Mouse (Mus musculus): ENCODE data around the gene Stc2. TPM values are rescaled to one million over a fixed set of nuclear protein-coding genes. Genes with fewer than 3 reads are reported as not detected.

The Stc2 gene
- 1 to 10 TPM; 2.0 to 2.5 TPM for total RNA-seq (2021)
- long read RNA-seq, experiment 1 = 0 reads
- long read RNA-seq, experiment 2, partial matches to known transcripts = 0 of 1 reads
- long read RNA-seq, experiment 2, other reads (novel, unspliced or antisense) = 0 of 1 reads

DNA sequence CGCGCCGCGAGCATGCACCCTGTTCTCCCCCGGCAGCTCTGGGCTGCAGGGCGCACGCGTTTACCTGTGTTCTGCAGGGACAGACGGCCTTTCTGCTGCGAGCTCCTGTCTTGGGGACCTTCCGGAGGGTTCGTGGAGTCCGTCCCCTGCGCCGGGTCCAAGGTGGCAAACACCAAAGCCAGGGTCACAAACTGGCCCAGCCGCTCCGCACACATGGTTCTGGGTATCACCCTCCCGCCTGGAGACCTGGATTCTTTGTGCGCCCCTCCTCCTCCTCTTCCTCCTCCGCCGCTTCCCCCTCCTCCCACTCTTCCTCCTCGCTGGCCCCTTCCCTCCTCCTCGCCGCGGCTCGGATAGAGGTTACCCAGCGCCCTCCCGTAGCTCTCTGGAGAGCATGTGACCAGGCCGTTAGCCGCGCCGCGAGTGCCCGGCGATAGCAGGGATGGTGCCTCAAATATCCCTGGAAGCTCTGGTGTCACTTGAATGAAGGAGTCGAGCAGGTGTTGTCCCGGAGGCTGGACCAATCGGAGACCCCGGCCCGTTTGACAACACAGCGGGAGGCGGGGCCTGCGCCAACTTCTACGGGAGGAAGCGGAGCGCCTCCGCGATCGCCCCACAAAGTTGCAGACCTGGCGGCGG, at the start of gene Stc2:
Stc2 (minus strand) TSS at position 427 of the 639 bp plus-strand sequence.
- peak; percentile 7 to 20 for DNase-seq (ENCODE audit: low spot score in 2 of 2)

DNA sequence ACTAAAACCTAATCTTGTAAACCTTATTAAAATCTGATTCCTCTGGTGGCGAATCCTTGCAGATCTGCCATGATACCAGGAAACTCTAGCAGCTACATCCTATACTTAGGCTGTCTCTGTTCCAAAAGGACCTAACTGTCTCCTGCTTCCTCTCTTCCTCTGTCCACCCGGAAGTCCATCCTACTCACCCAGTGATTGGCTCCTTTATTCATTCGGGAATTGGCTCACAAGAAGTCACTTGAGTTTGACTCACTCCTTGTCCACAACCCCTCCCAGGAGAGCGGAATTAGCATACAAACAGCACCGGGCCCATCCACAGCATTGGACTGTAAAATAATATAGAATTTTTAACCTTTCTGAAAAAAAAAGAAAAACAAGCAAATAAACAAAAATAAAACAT, 47.2 kb upstream of the Stc2 start:
- no peak for DNase-seq (ENCODE audit: low spot score in 2 of 2)

DNA sequence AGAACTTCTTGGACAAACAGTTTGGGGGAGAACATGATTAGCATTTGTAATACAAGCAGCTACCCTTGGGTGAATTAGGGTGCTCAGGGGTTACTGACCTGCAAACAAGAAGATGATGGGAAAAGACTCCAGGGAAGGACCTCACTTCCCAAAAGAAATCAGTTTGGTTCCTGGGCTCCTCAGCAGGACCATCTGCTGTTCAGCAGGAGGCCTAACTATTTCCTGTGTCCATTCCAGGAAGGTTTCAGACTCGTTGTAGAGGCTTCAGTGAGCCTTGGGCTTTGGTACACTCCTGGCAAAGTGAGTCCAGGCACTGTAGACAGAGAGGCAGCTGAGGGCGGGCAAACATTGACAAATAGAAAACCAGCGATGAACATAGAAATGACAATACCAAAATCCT, 42.5 kb upstream of the Stc2 start:
- DNase-seq (ENCODE audit: low spot score in 2 of 2) = no peak

DNA sequence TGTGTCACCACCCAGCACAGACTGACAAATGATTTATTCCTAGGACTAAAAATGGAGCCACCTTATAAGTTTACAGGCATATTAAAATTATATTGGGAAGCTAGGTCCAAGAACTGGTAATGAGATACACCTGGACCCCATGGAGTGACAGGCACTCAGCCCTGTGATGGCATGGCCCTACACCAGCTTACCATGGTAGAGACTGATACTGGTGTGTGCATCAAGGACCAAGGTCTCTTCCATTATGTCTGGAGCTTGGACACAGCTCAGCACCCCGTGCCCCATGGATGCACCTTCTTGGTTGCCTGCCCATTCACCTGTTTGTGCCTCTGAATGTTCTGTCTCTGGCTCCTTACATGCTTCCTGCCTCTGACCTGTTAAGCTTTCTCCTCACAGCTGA, 36.9 kb upstream of the Stc2 start:
- no peak for DNase-seq (ENCODE audit: low spot score in 2 of 2)

DNA sequence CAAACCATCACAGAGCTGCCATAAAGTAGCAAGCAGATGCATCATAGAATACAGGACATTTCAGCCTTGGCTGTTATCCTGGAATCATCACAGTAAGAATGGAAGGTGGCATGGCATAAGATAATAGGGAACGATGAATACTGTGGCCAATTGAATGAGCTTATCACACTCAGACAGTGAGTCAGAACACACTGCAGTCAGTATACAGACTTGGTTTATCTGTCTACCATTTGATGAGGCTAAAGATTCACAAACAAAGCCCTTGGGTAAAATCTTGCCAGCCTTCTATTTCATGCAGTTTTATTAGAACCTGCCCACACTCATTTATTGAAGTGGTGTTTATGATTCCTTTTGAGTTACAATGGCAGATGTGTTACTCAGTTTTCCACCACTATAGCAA, 33.2 kb upstream of the Stc2 start:
- no peak for DNase-seq (ENCODE audit: low spot score in 2 of 2)

DNA sequence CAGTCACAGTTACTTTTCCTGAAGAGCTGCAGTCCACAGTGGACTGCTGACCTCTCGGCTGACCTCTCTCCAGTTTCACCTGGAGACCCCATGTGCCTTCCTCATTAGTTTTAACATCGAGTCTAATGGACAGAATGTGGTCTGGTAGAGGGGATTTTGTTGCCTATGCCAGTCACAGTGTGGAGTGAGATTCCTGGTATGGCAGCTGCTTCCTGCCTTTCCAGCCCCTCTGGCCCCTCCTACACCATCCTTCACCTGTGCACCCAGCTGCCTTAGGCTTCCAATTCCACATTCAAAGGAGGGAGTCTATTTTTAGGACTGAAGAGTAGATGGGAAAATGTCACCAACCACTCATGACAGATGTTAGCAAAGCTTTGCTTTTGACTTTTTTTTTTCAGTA, 28.7 kb upstream of the Stc2 start:
- no peak for DNase-seq (ENCODE audit: low spot score in 2 of 2)

DNA sequence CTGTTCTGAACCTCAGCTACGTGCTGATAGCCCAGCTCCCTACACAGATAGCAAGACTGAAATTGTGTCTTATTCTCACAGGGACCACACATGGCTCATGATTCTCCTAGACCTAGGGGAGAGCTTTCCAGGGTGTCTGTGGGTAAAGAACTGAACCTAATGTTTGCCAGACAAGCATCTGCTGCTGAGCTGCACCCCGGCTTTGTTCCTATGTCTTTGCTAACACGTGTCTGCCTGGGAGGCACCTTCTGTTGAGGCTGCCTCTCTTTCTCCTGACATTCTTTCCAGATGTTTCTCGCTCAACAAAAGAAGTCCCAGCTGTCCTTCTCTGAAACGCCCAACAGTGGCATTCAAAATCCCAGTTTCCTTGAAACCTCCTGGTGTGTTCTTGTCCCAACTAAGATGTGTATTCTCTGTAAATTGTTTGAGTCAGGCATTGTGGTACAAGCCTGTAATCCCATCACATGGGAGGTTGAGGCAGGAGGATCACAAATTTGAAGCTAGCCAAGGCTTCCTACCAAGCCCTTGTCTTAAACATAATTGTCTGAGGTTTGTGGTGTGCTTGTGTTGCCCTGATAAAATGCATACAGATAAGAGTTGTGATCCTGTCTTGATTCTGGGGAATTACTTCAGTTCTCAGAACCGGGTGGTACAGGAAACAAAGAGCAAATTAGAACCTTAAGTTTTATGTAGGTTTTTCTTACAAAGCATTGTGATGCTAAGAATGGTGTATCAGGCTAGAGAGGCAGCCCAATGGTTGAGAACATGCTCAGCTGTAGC, 27.0 kb upstream of the Stc2 start:
- DNase-seq (ENCODE audit: low spot score in 2 of 2) = no peak

DNA sequence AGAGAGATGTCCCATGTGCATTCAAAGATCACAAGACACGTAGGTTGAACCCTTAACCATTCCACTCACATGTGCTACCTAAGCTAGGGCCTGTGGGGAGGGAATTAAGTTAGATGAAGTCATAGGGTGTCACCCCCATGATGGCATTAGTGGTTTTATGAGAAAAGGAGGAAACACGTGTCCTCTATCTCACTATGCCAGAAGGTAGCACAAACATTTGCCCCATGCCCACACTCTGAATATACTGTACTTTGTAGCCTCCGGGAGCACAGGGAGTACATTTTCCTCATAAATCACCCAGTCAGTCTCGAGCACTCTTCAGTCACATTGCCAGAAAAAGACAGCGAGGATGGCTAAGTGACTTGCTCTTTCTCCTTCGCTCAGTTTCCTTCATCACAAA, 24.2 kb upstream of the Stc2 start:
- no peak for DNase-seq (ENCODE audit: low spot score in 2 of 2)

DNA sequence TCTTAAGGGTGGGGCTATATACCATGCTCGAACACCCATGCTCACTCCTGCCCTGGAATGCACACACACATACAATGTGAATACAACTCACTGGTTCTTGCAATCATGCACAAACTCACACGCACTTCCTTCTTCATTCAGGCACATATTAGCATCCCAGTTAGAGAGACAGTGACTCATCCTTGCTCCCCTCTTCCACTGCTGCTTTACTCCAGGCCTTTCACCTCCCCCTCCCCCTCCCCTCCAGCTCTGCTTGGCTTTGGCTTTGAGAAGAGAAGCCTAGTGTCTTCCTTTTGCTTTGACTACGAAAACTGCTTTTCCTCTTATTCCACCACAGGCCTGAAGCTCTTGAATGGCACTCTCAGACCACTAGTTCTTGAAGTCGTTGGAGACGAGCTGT, 22.5 kb upstream of the Stc2 start:
- DNase-seq (ENCODE audit: low spot score in 2 of 2) = no peak

DNA sequence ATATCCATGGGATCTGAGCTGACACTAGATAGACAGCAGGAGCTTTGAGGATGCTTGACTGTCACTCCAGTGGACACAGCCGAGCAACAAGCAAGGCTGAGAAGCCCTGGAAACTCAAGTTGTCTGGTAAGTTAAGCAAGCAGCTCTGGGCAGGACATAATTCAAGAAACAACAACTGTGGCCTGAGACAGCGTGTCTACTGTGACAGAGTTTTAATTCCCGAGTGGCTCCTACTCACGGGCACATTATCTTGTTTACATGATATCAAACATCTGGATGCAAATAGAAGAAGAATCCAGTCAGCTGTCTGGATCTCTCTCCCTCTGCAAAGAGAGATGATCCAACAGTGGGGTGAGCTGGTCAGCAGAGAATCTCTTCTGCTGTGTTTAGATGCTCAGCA, 19.0 kb upstream of the Stc2 start:
- DNase-seq (ENCODE audit: low spot score in 2 of 2) = no peak

DNA sequence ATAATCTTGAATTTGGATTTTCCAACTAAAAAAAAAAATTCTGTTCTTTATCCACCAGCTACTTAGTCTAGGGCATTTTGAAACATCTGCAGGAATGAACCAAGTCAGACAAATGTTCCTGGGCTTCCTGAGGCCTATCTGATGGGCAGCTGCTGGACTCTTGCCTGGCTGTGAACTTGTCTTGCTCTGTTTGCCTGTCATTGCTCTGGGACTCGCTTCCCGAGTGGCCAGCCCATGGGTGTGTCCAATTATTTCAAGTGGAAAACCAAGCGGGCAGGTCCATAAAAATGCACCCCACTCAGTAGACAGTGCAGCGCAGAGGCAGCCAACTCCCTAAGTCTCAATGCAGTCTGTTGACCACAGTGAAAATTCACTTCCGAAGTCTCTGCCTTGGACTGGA, 17.7 kb upstream of the Stc2 start:
- no peak for DNase-seq (ENCODE audit: low spot score in 2 of 2)

DNA sequence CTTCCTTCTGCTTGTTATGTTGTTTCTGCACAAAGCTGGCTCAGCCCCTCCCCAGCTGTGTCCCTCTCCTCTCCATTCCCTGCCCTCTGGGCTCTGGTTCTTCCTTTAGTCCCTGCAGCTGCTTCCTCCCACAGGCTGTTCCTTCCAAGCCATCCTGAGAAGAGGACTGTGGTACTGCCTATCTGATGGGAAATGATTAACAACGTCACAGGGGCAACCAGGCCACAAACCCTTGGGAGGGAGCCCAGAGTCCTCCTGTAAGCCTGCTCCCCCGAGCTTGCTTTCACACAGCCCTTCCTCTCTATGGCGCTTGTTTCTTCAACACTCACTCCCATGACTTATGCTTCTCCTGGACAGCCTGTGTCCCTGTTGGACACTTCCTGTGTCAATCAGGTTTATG, 16.7 kb upstream of the Stc2 start:
- no peak for DNase-seq (ENCODE audit: low spot score in 2 of 2)

DNA sequence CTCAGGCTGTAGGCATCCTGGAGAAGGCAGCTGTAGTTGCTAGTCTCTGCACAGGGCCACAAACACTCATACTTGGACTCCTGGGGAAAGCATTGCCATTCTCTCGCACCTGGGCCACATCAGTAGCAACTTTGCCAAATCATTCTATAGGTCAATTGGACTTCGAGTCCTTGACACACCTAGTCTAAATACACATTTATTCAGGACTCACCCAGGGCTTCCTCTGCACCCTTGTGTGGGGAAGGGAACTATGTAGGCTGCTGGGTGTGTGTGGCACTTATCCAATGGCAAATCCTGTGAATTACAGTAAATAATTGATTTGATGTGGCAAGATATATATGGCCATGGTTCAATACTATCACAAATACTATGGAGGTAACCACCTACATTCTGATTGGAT, 14.1 kb upstream of the Stc2 start:
- DNase-seq (ENCODE audit: low spot score in 2 of 2) = no peak

DNA sequence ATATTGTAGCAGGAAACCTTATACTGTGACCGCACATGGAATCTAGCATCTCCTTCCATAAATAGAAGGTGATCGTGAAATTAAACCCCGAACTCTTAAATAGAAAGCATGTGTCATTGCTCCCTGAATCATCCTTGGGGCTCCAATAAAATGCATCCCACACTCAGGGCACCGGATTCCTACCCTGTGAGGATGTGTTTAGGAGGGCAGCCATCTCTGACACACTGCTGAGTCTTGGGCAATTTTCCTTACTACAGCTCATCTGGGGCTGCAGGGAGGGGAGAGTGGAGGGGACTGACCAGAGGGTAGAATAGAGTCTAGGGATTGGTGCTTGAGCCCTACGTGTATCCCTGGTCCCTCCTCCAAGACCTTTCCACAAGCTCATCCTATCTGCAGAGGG, 12.3 kb upstream of the Stc2 start:
- DNase-seq (ENCODE audit: low spot score in 2 of 2) = no peak

DNA sequence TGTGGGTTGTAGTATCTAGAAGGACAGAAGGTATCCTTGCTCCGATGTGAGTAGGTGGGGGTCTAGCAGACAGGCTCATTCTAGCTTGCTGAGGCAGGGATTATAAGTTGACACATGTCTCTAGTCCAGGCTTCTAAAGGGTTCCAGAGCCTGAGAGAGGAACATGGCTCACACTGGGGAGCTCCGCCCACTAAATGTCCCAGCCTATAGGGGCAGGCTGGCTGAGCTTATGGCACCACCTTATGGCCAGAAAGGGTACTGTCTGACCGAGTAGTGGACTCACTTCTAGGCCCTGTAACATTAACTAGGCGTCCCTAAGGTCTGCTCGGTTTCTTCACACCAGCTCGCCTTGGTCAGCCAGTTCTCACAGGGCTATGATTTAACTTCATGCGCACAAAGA, 3.6 kb upstream of the Stc2 start:
- no peak for DNase-seq (ENCODE audit: low spot score in 2 of 2)

DNA sequence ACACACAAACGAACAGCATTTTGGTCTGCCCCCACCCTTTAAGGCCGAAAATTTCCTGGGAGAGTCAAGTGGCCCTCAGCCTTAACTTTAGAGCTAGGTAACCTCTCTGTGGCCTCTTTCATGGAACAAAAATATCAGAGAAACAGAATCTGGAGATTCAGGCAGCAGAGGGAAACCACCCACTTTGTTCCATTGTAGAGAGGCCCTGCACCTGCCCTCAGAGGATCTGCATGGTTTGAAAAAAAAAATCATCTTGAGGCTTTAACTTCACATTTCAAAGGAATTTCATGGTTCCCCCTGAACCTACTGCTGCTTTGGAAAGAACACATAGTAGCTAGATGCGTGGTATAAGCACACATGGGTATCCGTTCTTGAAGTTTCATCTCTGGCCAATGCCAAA, 2.3 kb upstream of the Stc2 start:
- DNase-seq (ENCODE audit: low spot score in 2 of 2) = no peak

DNA sequence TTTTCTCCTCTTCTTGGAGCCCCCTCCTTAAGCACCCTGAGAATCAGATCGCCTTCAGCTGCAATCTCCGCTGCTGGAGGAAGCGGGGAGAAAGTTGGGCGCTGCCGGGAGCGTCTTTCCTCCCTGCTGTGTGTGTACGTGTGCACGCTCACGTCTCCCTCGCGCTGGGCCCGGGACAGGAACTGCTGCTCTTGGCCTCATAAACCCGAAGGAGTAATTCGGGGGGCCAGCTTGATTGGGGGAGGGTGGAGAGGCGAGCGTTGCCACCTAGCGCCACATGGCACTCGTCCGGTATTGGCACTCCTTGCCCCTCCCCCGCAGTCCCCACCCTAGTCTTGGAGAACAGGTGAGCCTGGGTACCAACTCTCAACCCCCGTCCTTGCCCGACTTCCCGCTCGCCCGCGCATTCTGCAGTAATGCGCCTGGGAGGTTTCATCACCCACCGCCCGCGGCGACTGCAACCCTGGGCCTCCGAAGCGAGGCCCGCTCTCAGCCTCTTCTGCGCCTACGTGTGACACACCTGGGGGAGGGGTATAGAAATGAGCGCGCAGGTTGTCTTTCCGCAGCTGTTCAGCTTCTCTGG, 1.5 kb upstream of the Stc2 start:
- DNase-seq (ENCODE audit: low spot score in 2 of 2) = no peak

DNA sequence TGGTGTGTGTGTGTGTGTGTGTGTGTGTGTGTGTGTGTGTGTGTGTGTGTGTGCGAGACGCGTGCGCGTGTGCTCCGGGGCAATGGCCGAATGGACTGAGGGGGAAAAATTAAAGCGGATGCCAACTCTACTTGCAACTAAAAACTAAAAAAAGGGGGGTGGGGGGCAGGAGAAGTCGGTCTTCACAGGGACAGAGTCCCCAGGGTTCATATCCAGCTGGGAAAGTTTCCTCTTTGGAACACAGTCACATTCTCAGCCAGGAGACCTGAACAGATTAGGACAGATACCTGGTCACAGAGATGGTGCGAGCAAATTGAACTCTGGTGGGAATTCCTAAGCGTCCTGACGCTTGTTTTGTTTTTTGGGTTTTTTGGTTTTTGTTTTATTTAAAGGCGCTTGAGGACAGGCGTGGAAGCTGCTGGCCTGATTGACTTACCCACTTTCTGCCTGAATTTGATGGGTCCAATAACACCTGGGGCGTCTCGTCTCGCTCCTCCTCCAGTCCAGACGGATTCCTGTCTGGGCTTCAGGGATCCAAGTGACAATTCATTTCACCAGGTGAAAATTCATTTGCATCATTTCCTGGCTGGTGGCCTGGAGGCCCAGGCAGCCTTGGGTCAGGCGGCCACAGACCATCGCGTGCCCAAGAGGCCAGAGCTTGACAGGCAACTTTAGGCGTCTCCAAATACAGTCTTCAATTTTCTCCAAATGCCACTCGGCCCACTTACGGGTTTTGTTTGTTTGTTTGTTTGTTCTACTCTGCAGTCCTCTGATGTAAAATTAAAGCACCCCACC, 759 bp upstream of the Stc2 start:
- no peak for DNase-seq (ENCODE audit: low spot score in 2 of 2)

DNA sequence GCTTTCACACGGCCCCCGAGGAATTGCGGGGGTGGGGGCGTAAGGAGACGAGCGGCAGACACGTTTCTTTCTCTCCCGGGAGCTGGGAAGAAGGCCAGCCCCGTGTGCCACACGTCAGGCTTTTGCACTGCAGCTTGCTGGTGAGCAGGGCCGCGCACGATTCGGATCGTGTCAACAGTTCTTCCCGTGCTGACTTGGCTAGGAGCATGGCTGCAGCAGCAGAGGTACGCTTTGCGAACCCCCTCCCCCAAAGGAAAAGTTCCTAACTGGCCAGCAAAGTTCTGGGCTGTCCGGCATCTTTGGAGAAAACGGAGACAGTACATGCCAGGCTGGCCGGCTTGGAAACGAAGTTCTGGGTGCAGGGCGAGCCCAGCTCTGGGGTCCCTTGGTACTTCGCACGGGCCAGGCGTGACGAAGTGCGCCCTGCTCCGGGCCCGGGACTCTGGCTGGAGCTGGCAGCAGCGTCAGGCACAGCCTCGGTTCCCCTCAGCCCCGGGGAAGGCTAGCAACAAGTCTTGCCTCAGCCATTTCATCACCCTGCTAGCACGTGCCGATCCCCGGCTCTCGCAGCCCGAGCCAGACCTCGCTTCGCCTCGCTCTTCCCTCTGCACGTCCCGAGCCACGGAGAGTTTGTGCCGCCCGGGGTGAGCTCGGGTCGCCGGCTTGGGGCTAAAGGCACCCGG, 768 bp downstream of the Stc2 start:
- peak in 1 of 2 experiments; percentile 17 for DNase-seq (ENCODE audit: low spot score in 2 of 2)

DNA sequence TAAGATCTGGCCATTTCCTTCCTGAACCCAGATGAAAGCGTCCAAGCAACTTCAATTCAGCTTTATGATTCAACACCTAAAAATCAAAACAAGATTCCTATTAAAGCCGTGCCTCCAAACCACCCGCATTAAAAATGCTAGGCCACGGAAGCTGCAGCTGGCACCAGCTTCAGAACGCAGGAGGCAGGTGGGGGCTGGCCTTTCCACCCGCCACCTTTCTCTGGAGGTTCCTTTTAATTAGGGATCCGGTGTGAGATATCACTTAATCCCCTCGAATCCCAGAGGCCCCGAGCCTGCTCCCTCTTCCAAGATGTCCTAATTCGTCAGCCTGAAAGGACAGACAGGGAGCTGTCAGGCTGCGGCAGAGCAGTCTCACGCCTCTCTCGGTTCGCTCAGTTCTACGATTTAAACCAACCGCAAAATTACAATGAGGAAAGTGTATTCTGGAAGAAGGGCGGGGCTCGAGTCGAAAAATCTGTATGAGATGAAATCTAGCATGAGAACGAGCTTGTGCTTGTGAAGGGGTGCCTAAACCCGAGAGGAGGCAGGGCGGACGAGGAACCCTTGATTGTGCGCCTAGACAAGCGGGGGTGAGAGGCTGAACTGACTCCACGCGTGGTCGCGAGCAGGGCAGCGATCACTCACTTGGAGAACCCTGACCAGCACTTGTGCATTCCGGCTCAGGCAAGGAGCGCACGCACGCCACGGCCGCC, 1.5 kb downstream of the Stc2 start:
- DNase-seq (ENCODE audit: low spot score in 2 of 2) = no peak
